Mouse (Mus musculus) liver, embryonic 15.5 days (tissue): ENCODE measurements around the gene Sorl1. TPM values are rescaled to one million over a fixed set of nuclear protein-coding genes. Genes with fewer than 3 reads are reported as not detected.
A peak's percentile ranks its signal among the peaks of the same experiment; 100 is the strongest.

ENCODE experiments used
- ATAC-seq: fragments of 200-750 bp; cut with Nextera tagmentation; 2 replicates; pipeline ENCODE4 v1.8.0; 2017; ENCODE audit warnings: moderate number of reproducible peaks, mild to moderate bottlenecking, moderate library complexity; ENCODE audit not compliant: insufficient read depth
- H3K27ac ChIP-seq: fragments of 300-500 bp; sonication (generic); replicated peaks from 2 replicates; pipeline ENCODE4 v1.5.1; 2015; ENCODE audit warnings: mild to moderate bottlenecking, inconsistent platforms
- H3K27me3 ChIP-seq: fragments of 300-500 bp; sonication (generic); 2 replicates; pipeline ENCODE4 v1.6.1; 2015; ENCODE audit warnings: mild to moderate bottlenecking, inconsistent platforms
- H3K36me3 ChIP-seq: fragments of 300-500 bp; sonication (generic); replicated peaks from 2 replicates; pipeline ENCODE4 v1.6.1; 2015; ENCODE audit warnings: moderate library complexity, mild to moderate bottlenecking, inconsistent platforms
- H3K4me1 ChIP-seq: fragments of 300-500 bp; sonication (generic); replicated peaks from 2 replicates; pipeline ENCODE4 v1.6.1; 2015; ENCODE audit warnings: inconsistent platforms
- H3K4me2 ChIP-seq: fragments of 300-500 bp; sonication (generic); 2 replicates; pipeline ENCODE4 v1.6.1; 2015; ENCODE audit warnings: moderate library complexity, mild to moderate bottlenecking, inconsistent platforms
- H3K4me3 ChIP-seq: fragments of 300-500 bp; sonication (generic); replicated peaks from 2 replicates; pipeline ENCODE4 v1.5.1; 2015; ENCODE audit warnings: mild to moderate bottlenecking, inconsistent platforms
- H3K9ac ChIP-seq: fragments of 300-500 bp; sonication (generic); 2 replicates; pipeline ENCODE4 v1.6.1; 2015; ENCODE audit warnings: moderate library complexity, mild to moderate bottlenecking, inconsistent platforms
- H3K9me3 ChIP-seq: fragments of 300-500 bp; sonication (generic); replicated peaks from 2 replicates; pipeline ENCODE4 v1.6.1; 2016; ENCODE audit warnings: inconsistent platforms
- WGBS: fragments of 180-500 bp; shearing (Covaris S2); methylation state at CpG from one replicate; pipeline ENCODE4 v1.1.7; 2015; ENCODE audit warnings: mixed read lengths; ENCODE audit not compliant: insufficient replicate concordance; 5-methylcytosine and 5-hydroxymethylcytosine counted together
- polyA plus RNA-seq: library from polyadenylated mRNA; unstranded; fragments of >200 nt; fragmentation: Nextera tagmentation; extraction: Ambion mirVana; gene quantifications from 2 replicates; pipeline ENCODE4 v1.2.1, GENCODE M21; 2015

The Sorl1 gene
- polyA plus RNA-seq, 1 experiment from 2014 or later = 2.0 TPM

- Histone ChIP-seq H3K4me1 (no peaks in the 10 kb centered on the region), H3K27ac (no peak overlapping the region), H3K9me3 (no peaks in the 10 kb centered on the region), H3K4me2 (peak overlapping the region; percentile 64), H3K4me3 (peak overlapping the region; percentile 37), H3K36me3 (no peaks in the 10 kb centered on the region), H3K27me3 (peaks cover 13% of the 10 kb centered on the region), H3K9ac (no peak overlapping the region)
- 12% methylated on average over 34 of the region's 34 CpGs for WGBS
- ATAC-seq = peak; percentile 62
Measured at GRCm38 (mm10) chr9:41950109-41950990, 173.7 kb downstream of the Sorl1 start.

GRCm38 (mm10) chr9:41949476-41949875, 174.6 kb downstream of the Sorl1 start:
- Histone ChIP-seq H3K36me3 (no peaks in the 10 kb centered on the region), H3K4me3 (no peak overlapping the region), H3K4me2 (no peak overlapping the region), H3K27me3 (peaks cover 13% of the 10 kb centered on the region), H3K27ac (no peak overlapping the region), H3K9me3 (no peaks in the 10 kb centered on the region), H3K4me1 (no peaks in the 10 kb centered on the region), H3K9ac (no peak overlapping the region)
- WGBS = 54% methylated on average over 5 of the region's 5 CpGs
- ATAC-seq = no peak

GRCm38 (mm10) chr9:41944964-41945363, 179.1 kb downstream of the Sorl1 start:
- H3K4me3 ChIP-seq = no peak overlapping the region
- H3K4me1 ChIP-seq = no peaks in the 10 kb centered on the region
- WGBS = 60% methylated on average over 7 of the region's 7 CpGs
- no peak for ATAC-seq
- no peaks in the 10 kb centered on the region for H3K9me3 ChIP-seq
- H3K9ac ChIP-seq = no peak overlapping the region
- H3K4me2 ChIP-seq = no peak overlapping the region
- H3K36me3 ChIP-seq = no peaks in the 10 kb centered on the region
- no peak overlapping the region for H3K27ac ChIP-seq
- peaks cover 6% of the 10 kb centered on the region; the same call in 1 of the 2 replicates for H3K27me3 ChIP-seq

GRCm38 (mm10) chr9:41942970-41943635, 181.0 kb downstream of the Sorl1 start:
- no peak for ATAC-seq
- 55% methylated on average over 4 of the region's 4 CpGs for WGBS

GRCm38 (mm10) chr9:41940311-41940853, 183.7 kb downstream of the Sorl1 start:
- Histone ChIP-seq H3K27ac (no peak overlapping the region), H3K9me3 (no peaks in the 10 kb centered on the region), H3K4me1 (no peaks in the 10 kb centered on the region), H3K9ac (no peak overlapping the region), H3K4me3 (no peak overlapping the region), H3K4me2 (no peak overlapping the region), H3K27me3 (peaks cover 5% of the 10 kb centered on the region; the same call in 1 of the 2 replicates), H3K36me3 (no peaks in the 10 kb centered on the region)
- WGBS = 61% methylated on average over 10 of the region's 10 CpGs
- no peak for ATAC-seq

More at GRCm38 (mm10) chr9:41942970-41943635, 181.0 kb downstream of the Sorl1 start:
- Histone ChIP-seq H3K27ac (no peak overlapping the region), H3K36me3 (no peaks in the 10 kb centered on the region), H3K27me3 (no peaks in the 10 kb centered on the region), H3K4me2 (no peak overlapping the region), H3K4me3 (no peak overlapping the region), H3K4me1 (no peaks in the 10 kb centered on the region), H3K9me3 (no peaks in the 10 kb centered on the region), H3K9ac (no peak overlapping the region)

GRCm38 (mm10) chr9:41938449-41938848, 185.6 kb downstream of the Sorl1 start:
- Histone ChIP-seq H3K27me3 (peaks cover 15% of the 10 kb centered on the region; the same call in 1 of the 2 replicates), H3K4me3 (no peak overlapping the region), H3K36me3 (no peaks in the 10 kb centered on the region), H3K4me1 (no peaks in the 10 kb centered on the region), H3K27ac (no peak overlapping the region), H3K9ac (no peak overlapping the region), H3K9me3 (no peaks in the 10 kb centered on the region), H3K4me2 (no peak overlapping the region)
- WGBS = 36% methylated on average over 8 of the region's 8 CpGs
- no peak for ATAC-seq

DNA sequence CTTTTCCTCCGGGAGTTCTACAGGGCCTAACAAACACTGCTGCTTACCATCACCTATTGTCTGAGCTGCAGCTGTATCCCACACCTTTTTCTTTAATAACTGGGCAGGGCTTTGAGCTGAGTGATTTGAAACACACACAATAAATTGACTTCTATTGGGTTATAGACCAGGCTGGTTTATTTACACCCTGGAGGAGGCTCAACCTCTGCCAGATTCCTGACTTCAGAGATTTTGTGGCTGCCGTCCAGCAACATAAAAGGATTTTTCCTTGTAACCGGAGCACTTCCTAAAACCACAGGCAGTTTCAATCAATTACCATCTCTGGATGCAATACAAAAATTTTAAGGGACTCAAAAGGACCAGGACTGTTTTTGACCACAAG, 186.1 kb downstream of the Sorl1 start:
- Histone ChIP-seq H3K4me3 (no peak overlapping the region), H3K4me1 (no peaks in the 10 kb centered on the region), H3K36me3 (no peaks in the 10 kb centered on the region), H3K9me3 (no peaks in the 10 kb centered on the region), H3K27me3 (peaks cover 15% of the 10 kb centered on the region; the same call in 1 of the 2 replicates), H3K9ac (no peak overlapping the region), H3K4me2 (no peak overlapping the region), H3K27ac (no peak overlapping the region)
- WGBS = 42% methylated on average over 3 of the region's 3 CpGs
- no peak for ATAC-seq

GRCm38 (mm10) chr9:41937341-41937966, 186.6 kb downstream of the Sorl1 start:
- Histone ChIP-seq H3K27me3 (peaks cover 15% of the 10 kb centered on the region; the same call in 1 of the 2 replicates), H3K36me3 (no peaks in the 10 kb centered on the region), H3K9me3 (no peaks in the 10 kb centered on the region), H3K4me2 (no peak overlapping the region), H3K4me3 (no peak overlapping the region), H3K4me1 (no peaks in the 10 kb centered on the region), H3K9ac (no peak overlapping the region), H3K27ac (no peak overlapping the region)
- ATAC-seq = no peak
- 53% methylated on average over 8 of the region's 8 CpGs for WGBS

GRCm38 (mm10) chr9:41936598-41936997, 187.5 kb downstream of the Sorl1 start:
- no peak overlapping the region for H3K27ac ChIP-seq
- 25% methylated on average over 1 of the region's 1 CpGs for WGBS
- H3K4me1 ChIP-seq = no peaks in the 10 kb centered on the region
- H3K27me3 ChIP-seq = peaks cover 15% of the 10 kb centered on the region; the same call in 1 of the 2 replicates
- no peaks in the 10 kb centered on the region for H3K36me3 ChIP-seq
- no peak for ATAC-seq
- H3K9me3 ChIP-seq = no peaks in the 10 kb centered on the region
- no peak overlapping the region for H3K4me2 ChIP-seq
- no peak overlapping the region for H3K4me3 ChIP-seq
- H3K9ac ChIP-seq = no peak overlapping the region

- Histone ChIP-seq H3K4me2 (peak overlapping the region; percentile 39), H3K27ac (no peak overlapping the region), H3K36me3 (no peaks in the 10 kb centered on the region), H3K4me3 (no peak overlapping the region), H3K4me1 (no peaks in the 10 kb centered on the region), H3K9me3 (no peaks in the 10 kb centered on the region), H3K27me3 (peaks cover 15% of the 10 kb centered on the region; the same call in 1 of the 2 replicates), H3K9ac (no peak overlapping the region)
- WGBS = 5% methylated on average over 10 of the region's 10 CpGs
- ATAC-seq = no peak
Measured at GRCm38 (mm10) chr9:41935979-41936378, 188.1 kb downstream of the Sorl1 start.
